Mouse (Mus musculus) MEL (cell line): ENCODE measurements around the gene Tst.
A peak's percentile ranks its signal among the peaks of the same experiment; 100 is the strongest.

ENCODE experiments used
- CTCF ChIP-seq, 3 experiments: IDR thresholded peaks in 2 of 3; conservative IDR thresholded peaks in 1 of 3; 2 replicates each; pipeline ENCODE4 v1.5.1; 2011 to 2012; ENCODE audit warnings: low read length in 3 of 3, low read depth in 2 of 3, mild to moderate bottlenecking in 2 of 3, improper control_type of control experiment in 1 of 3, inconsistent platforms in 1 of 3, mixed read lengths in 1 of 3, moderate library complexity in 1 of 3; ENCODE audit not compliant: control insufficient read depth in 1 of 3, insufficient read depth in 1 of 3, poor library complexity in 1 of 3, severe bottlenecking in 1 of 3
- E2F4 ChIP-seq: IDR thresholded peaks from 2 replicates; pipeline ENCODE4 v1.6.1; 2011; ENCODE audit warnings: low read depth, low read length, improper control_type of control experiment, borderline replicate concordance
- ELF1 ChIP-seq: IDR thresholded peaks from 2 replicates; pipeline ENCODE4 v1.6.1; 2014; ENCODE audit warnings: low read depth, mild to moderate bottlenecking, inconsistent platforms, low read length, improper control_type of control experiment, moderate library complexity
- EP300 ChIP-seq, 2 experiments: IDR thresholded peaks; 2 replicates each; pipeline ENCODE4 v1.6.1; 2011; ENCODE audit warnings: improper control_type of control experiment in 2 of 2, low read length in 2 of 2, low read depth in 1 of 2, mild to moderate bottlenecking in 1 of 2
- ETS1 ChIP-seq: IDR thresholded peaks from 2 replicates; pipeline ENCODE4 v1.6.1; 2012; ENCODE audit warnings: low read depth, mild to moderate bottlenecking, inconsistent platforms, low read length, improper control_type of control experiment, moderate library complexity
- HCFC1 ChIP-seq: IDR thresholded peaks from 2 replicates; pipeline ENCODE4 v1.6.1; 2012; ENCODE audit warnings: low read depth, mild to moderate bottlenecking, inconsistent platforms, low read length, improper control_type of control experiment, moderate library complexity
- MAFK ChIP-seq: IDR thresholded peaks from 2 replicates; pipeline ENCODE4 v1.6.1; 2011; ENCODE audit warnings: low read depth, mild to moderate bottlenecking, low read length, improper control_type of control experiment, borderline replicate concordance
- MAX ChIP-seq: IDR thresholded peaks from 2 replicates; pipeline ENCODE4 v1.6.1; 2011; ENCODE audit warnings: low read length, improper control_type of control experiment
- MEF2A ChIP-seq: IDR thresholded peaks from 2 replicates; pipeline ENCODE4 v1.6.1; 2014; ENCODE audit warnings: low read depth, mild to moderate bottlenecking, inconsistent platforms, low read length, improper control_type of control experiment; ENCODE audit not compliant: poor library complexity, insufficient replicate concordance, severe bottlenecking; ENCODE audit errors: extremely low read depth
- MXI1 ChIP-seq: IDR thresholded peaks from 2 replicates; pipeline ENCODE4 v1.6.1; 2011; ENCODE audit warnings: mild to moderate bottlenecking, low read depth, low read length, improper control_type of control experiment
- POLR2A ChIP-seq, 2 experiments: IDR thresholded peaks; 2 replicates each; pipeline ENCODE4 v1.6.1; 2011 to 2012; ENCODE audit warnings: low read length in 2 of 2, mild to moderate bottlenecking in 2 of 2, control low read depth in 1 of 2, improper control_type of control experiment in 1 of 2, low read depth in 1 of 2, moderate library complexity in 1 of 2; ENCODE audit not compliant: control insufficient read depth in 1 of 2, insufficient read depth in 1 of 2, poor library complexity in 1 of 2
- TAL1 ChIP-seq: IDR thresholded peaks from 2 replicates; pipeline ENCODE4 v1.6.1; 2012; ENCODE audit warnings: mild to moderate bottlenecking, inconsistent platforms, low read length, moderate library complexity, mixed read lengths
- TCF12 ChIP-seq: IDR thresholded peaks from 2 replicates; pipeline ENCODE4 v1.6.1; 2014; ENCODE audit warnings: low read depth, mild to moderate bottlenecking, inconsistent platforms, low read length, improper control_type of control experiment, moderate library complexity
- USF1 ChIP-seq: IDR thresholded peaks from 2 replicates; pipeline ENCODE4 v1.6.1; 2014; ENCODE audit warnings: low read depth, mild to moderate bottlenecking, inconsistent platforms, low read length, improper control_type of control experiment, moderate library complexity

DNA sequence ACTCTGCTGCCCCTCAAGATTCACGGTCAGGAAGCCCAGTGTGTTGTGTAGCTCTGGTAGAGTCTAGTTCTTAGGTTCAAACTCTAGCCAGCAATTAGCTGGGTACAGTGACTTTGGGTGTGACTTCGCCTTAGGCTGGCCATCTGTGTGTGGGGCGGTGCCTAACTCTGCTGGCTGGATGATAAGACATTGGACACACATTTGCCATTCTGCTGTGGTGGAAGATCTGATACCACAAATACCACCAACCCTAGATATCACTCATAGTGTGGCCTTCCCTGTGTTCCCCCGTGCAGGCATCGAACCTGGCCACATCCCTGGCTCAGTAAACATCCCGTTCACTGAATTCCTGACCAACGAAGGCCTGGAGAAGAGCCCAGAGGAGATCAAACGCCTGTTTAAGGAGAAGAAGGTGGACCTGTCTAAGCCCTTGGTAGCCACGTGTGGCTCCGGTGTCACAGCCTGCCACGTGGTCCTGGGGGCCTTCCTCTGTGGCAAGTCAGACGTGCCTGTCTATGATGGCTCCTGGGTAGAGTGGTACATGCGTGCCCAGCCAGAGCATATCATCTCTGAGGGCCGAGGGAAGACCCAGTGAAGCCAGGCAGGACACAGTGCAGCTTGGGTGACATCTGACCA, 7.5 kb upstream of the Tst start:
- TF ChIP-seq POLR2A (IDR thresholded peaks at IDR 0.05; ENCODE audit: control insufficient read depth in 1 of 2, insufficient read depth in 1 of 2, low read depth in 1 of 2, low read length in 2 of 2, poor library complexity in 1 of 2), result 0 out of 4 replicates have a peak, but pooled peaks of 1 of the 2 experiments have one; percentile 33
- TF ChIP-seq HCFC1, result no peak
- no peak for TF ChIP-seq CTCF (IDR thresholded peaks at IDR 0.05 in 2 of 3, conservative IDR thresholded peaks at IDR 0.05 in 1 of 3; ENCODE audit: control insufficient read depth in 1 of 3, insufficient read depth in 1 of 3, low read depth in 2 of 3, low read length in 3 of 3, poor library complexity in 1 of 3, severe bottlenecking in 1 of 3)
- peak; percentile 74; the same call in 1 of the 2 replicates for TF ChIP-seq MAFK
- peak; percentile 93 for TF ChIP-seq MXI1
- peak; percentile 90 for TF ChIP-seq ETS1
- TF ChIP-seq USF1, result peak; percentile 75; the same call in 1 of the 2 replicates
- peak; percentile 94 for TF ChIP-seq MAX
- TF ChIP-seq TCF12, result peak; percentile 97
- TF ChIP-seq TAL1, result peak; percentile 95
- peak; percentile 93 to 94 for TF ChIP-seq EP300 (IDR thresholded peaks at IDR 0.05; ENCODE audit: low read depth in 1 of 2, low read length in 2 of 2)
- TF ChIP-seq ELF1, result no peak
- TF ChIP-seq MEF2A, result no peak
- TF ChIP-seq E2F4, result no peak
